Mouse (Mus musculus) hindbrain, embryonic 14.5 days (tissue): Measurements from ENCODE around the gene Rras. TPM values are rescaled to one million over a fixed set of nuclear protein-coding genes. Genes with fewer than 3 reads are reported as not detected.

ENCODE experiments used
- ATAC-seq: fragments of 200-750 bp; cut with Nextera tagmentation; 2 replicates; pipeline ENCODE4 v1.8.0; 2017; ENCODE audit warnings: moderate number of reproducible peaks, mild to moderate bottlenecking, moderate TSS enrichment, moderate library complexity; ENCODE audit not compliant: low FRiP score
- DNase-seq: peaks from one replicate; pipeline ENCODE4 v3.0.0-alpha.2; 2015; ENCODE audit warnings: low spot score
- H3K27ac ChIP-seq: fragments of 300-500 bp; sonication (generic); 2 replicates; pipeline ENCODE4 v1.5.1; 2014; ENCODE audit warnings: mild to moderate bottlenecking, moderate library complexity
- H3K27me3 ChIP-seq: fragments of 300-500 bp; sonication (generic); 2 replicates; pipeline ENCODE4 v1.6.1; 2014; ENCODE audit warnings: mild to moderate bottlenecking, low read length, mixed read lengths; ENCODE audit not compliant: control insufficient read depth, insufficient read depth
- H3K36me3 ChIP-seq: fragments of 300-500 bp; sonication (generic); replicated peaks from 2 replicates; pipeline ENCODE4 v1.6.1; 2014; ENCODE audit not compliant: control insufficient read depth, insufficient read depth
- H3K4me1 ChIP-seq: fragments of 300-500 bp; sonication (generic); replicated peaks from 2 replicates; pipeline ENCODE4 v1.6.1; 2014; ENCODE audit warnings: antibody characterized with exemption, low read length, mixed read lengths; ENCODE audit not compliant: control insufficient read depth, insufficient read depth
- H3K4me2 ChIP-seq: fragments of 300-500 bp; sonication (generic); replicated peaks from 2 replicates; pipeline ENCODE4 v1.6.1; 2014; ENCODE audit warnings: mild to moderate bottlenecking, moderate library complexity
- H3K4me3 ChIP-seq: fragments of 300-500 bp; sonication (generic); replicated peaks from 2 replicates; pipeline ENCODE4 v1.5.1; 2014; ENCODE audit warnings: mild to moderate bottlenecking, low read length
- H3K9ac ChIP-seq: fragments of 300-500 bp; sonication (generic); 2 replicates; pipeline ENCODE4 v1.6.1; 2014
- H3K9me3 ChIP-seq: fragments of 300-500 bp; sonication (generic); 2 replicates; pipeline ENCODE4 v1.6.1; 2016; ENCODE audit warnings: low read length; ENCODE audit not compliant: control insufficient read depth
- WGBS: fragments of 180-500 bp; shearing (Covaris S2); extraction: QIAGEN DNeasy Blood & Tissue Kit; methylation state at CpG from one replicate; pipeline ENCODE4 v1.1.7; 2014; 5-methylcytosine and 5-hydroxymethylcytosine counted together
- polyA plus RNA-seq: library from polyadenylated mRNA; unstranded; fragments of >200 nt; fragmentation: Nextera tagmentation; extraction: Ambion mirVana; gene quantifications from 2 replicates; pipeline ENCODE4 v1.2.1, GENCODE M21; 2014

The Rras gene
- polyA plus RNA-seq, 1 experiment from 2014 or later, result 14.2 TPM

GRCm38 (mm10) chr7:45008411-45008810 is 9.3 kb upstream of the Rras start:
- no peak overlapping the region for H3K4me2 ChIP-seq
- ATAC-seq, result no peak

GRCm38 (mm10) chr7:45012011-45012410 is 5.8 kb upstream of the Rras start:
- ATAC-seq (no peak), DNase-seq (no peak)
- Histone ChIP-seq H3K4me2 (no peak overlapping the region), H3K9ac (no peak overlapping the region), H3K27ac (no peak overlapping the region), H3K9me3 (no peaks in the 10 kb centered on the region), H3K27me3 (no peaks in the 10 kb centered on the region), H3K36me3 (peaks cover 67% of the 10 kb centered on the region), H3K4me3 (no peak overlapping the region), H3K4me1 (peaks cover 17% of the 10 kb centered on the region)
- WGBS, result 96% methylated on average over 6 of the region's 6 CpGs

More at GRCm38 (mm10) chr7:45008411-45008810, 9.3 kb upstream of the Rras start:
- Histone ChIP-seq H3K4me1 (no peaks in the 10 kb centered on the region), H3K4me3 (no peak overlapping the region), H3K9me3 (no peaks in the 10 kb centered on the region), H3K27ac (no peak overlapping the region), H3K9ac (no peak overlapping the region), H3K27me3 (no peaks in the 10 kb centered on the region), H3K36me3 (peaks cover 100% of the 10 kb centered on the region)
- DNase-seq, result no peak
- 95% methylated on average over 19 of the region's 19 CpGs for WGBS

- Histone ChIP-seq H3K27me3 (no peaks in the 10 kb centered on the region), H3K27ac (no peak overlapping the region), H3K4me3 (no peak overlapping the region), H3K9ac (no peak overlapping the region), H3K36me3 (peaks cover 59% of the 10 kb centered on the region), H3K4me1 (peaks cover 21% of the 10 kb centered on the region), H3K9me3 (no peaks in the 10 kb centered on the region), H3K4me2 (no peak overlapping the region)
- 82% methylated on average over 4 of the region's 4 CpGs for WGBS
- no peak for ATAC-seq
- DNase-seq, result no peak
Observed at GRCm38 (mm10) chr7:45012824-45013223, 4.9 kb upstream of the Rras start.

GRCm38 (mm10) chr7:45013366-45014095 is 4.2 kb upstream of the Rras start:
- no peak overlapping the region for H3K9ac ChIP-seq
- 95% methylated on average over 16 of the region's 16 CpGs for WGBS
- H3K9me3 ChIP-seq, result no peaks in the 10 kb centered on the region
- H3K27ac ChIP-seq, result no peak overlapping the region
- peaks cover 52% of the 10 kb centered on the region for H3K36me3 ChIP-seq
- no peak overlapping the region for H3K4me2 ChIP-seq
- no peaks in the 10 kb centered on the region for H3K27me3 ChIP-seq
- H3K4me3 ChIP-seq, result no peak overlapping the region
- ATAC-seq, result no peak
- H3K4me1 ChIP-seq, result peaks cover 21% of the 10 kb centered on the region
- no peak for DNase-seq

- no peak overlapping the region for H3K27ac ChIP-seq
- no peaks in the 10 kb centered on the region for H3K9me3 ChIP-seq
- no peaks in the 10 kb centered on the region for H3K27me3 ChIP-seq
- H3K4me3 ChIP-seq, result no peak overlapping the region
- H3K4me2 ChIP-seq, result no peak overlapping the region
- WGBS, result 93% methylated on average over 3 of the region's 3 CpGs
- DNase-seq (no peak), ATAC-seq (no peak)
- peaks cover 47% of the 10 kb centered on the region for H3K36me3 ChIP-seq
- H3K9ac ChIP-seq, result no peak overlapping the region
- peaks cover 21% of the 10 kb centered on the region for H3K4me1 ChIP-seq
Observed at GRCm38 (mm10) chr7:45014096-45014451, 3.7 kb upstream of the Rras start.

- Histone ChIP-seq H3K9me3 (no peaks in the 10 kb centered on the region), H3K36me3 (peaks cover 33% of the 10 kb centered on the region), H3K27me3 (no peaks in the 10 kb centered on the region), H3K4me1 (peaks cover 21% of the 10 kb centered on the region), H3K9ac (peak overlapping the region; percentile 94), H3K4me2 (peak overlapping the region; percentile 95), H3K4me3 (peak overlapping the region; percentile 95), H3K27ac (peak overlapping the region; percentile 83)
- WGBS, result 3% methylated on average over 20 of the region's 20 CpGs
- DNase-seq (no peak), ATAC-seq (no peak)
Observed at GRCm38 (mm10) chr7:45015344-45015956, 2.3 kb upstream of the Rras start.

GRCm38 (mm10) chr7:45015957-45016612 is 1.7 kb upstream of the Rras start, which contains the start of gene Scaf1:
Gene Scaf1 (minus strand): TSS chr7:45016363.
- H3K4me1 ChIP-seq, result peaks cover 21% of the 10 kb centered on the region

GRCm38 (mm10) chr7:45016761-45017160 is 1.0 kb upstream of the Rras start:
- Histone ChIP-seq H3K27me3 (no peaks in the 10 kb centered on the region), H3K4me3 (peak overlapping the region; percentile 95), H3K9ac (peak overlapping the region; percentile 44), H3K9me3 (no peaks in the 10 kb centered on the region), H3K4me2 (peak overlapping the region; percentile 63), H3K4me1 (peaks cover 21% of the 10 kb centered on the region), H3K36me3 (peaks cover 20% of the 10 kb centered on the region), H3K27ac (peak overlapping the region; percentile 80)
- ATAC-seq (no peak), DNase-seq (no peak)
- 7% methylated on average over 4 of the region's 4 CpGs for WGBS

More at GRCm38 (mm10) chr7:45015957-45016612, 1.7 kb upstream of the Rras start, which contains the start of gene Scaf1:
- DNase-seq, result peak; percentile 99
- Histone ChIP-seq H3K4me3 (peak within 1 kb of the TSS; percentile 95), H3K9ac (peak within 1 kb of the TSS; percentile 94), H3K4me2 (peak within 1 kb of the TSS; percentile 95), H3K27ac (peak within 1 kb of the TSS; percentile 83), H3K36me3 (peaks cover 27% of the 10 kb centered on the region), H3K27me3 (no peaks in the 10 kb centered on the region), H3K9me3 (no peaks in the 10 kb centered on the region)
- WGBS, result 2% methylated on average over 57 of the region's 69 CpGs
- ATAC-seq, result peak; percentile 94

- Histone ChIP-seq H3K4me3 (no peak overlapping the region), H3K9ac (no peak overlapping the region), H3K27me3 (no peaks in the 10 kb centered on the region), H3K9me3 (no peaks in the 10 kb centered on the region), H3K4me1 (peaks cover 21% of the 10 kb centered on the region), H3K27ac (no peak overlapping the region), H3K4me2 (peak overlapping the region; percentile 63), H3K36me3 (no peaks in the 10 kb centered on the region)
- DNase-seq, result no peak
- WGBS, result 43% methylated on average over 8 of the region's 8 CpGs
- ATAC-seq, result no peak
Observed at GRCm38 (mm10) chr7:45019031-45019571, 1.3 kb downstream of the Rras start.
